Mouse (Mus musculus) olfactory bulb, adult 2 months (tissue): ENCODE measurements around the gene Mlx.
"Not testable (repeated sequence)": the region's sequence is repeated elsewhere in the genome, so short reads cannot be mapped to it uniquely, and the experiment has no call there.

Source experiments
- CTCF ChIP-seq: fragments of 200-500 bp; IDR thresholded peaks from 2 replicates; pipeline ENCODE4 v1.5.1; 2012; ENCODE audit warnings: low read depth, mild to moderate bottlenecking, low read length, moderate library complexity; ENCODE audit not compliant: insufficient read depth
- POLR2A ChIP-seq: fragments of 200-500 bp; IDR thresholded peaks from 2 replicates; pipeline ENCODE4 v1.6.1; 2012; ENCODE audit warnings: mild to moderate bottlenecking, low read depth, low read length, moderate library complexity; ENCODE audit not compliant: insufficient read depth

DNA sequence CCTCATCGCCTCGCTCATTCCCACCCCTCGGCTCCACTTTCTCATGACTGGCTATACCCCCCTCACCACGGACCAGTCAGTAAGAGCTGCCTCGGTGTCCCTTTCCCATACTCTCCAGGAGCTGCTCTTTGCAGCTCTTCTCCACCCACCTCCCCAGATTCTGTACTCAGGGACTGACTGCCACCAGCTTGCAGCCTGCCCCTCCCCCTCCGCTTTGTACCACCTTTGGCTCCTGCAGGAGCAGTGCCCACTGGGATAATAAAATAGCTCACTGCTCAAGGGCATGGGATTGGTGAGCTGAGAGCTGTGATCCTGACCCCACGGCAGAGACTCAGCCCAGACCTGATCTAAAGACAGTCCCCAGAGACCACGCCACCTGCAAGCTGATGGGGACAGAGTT, 37.4 kb downstream of the Mlx start:
- TF ChIP-seq POLR2A, CTCF: not testable (repeated sequence)
